Mouse (Mus musculus): ENCODE measurements at regions not wholly inside any gene's neighbourhood (a gene's known extent, or its start where the extent isn't known, plus 50 kb on each side); places are given as distances from the start of the nearest gene placed in this dataset.

GRCm38 (mm10) chr16:77394054-77394716 is 207.7 kb downstream of the Gm11146 start:
- H3K9me3 ChIP-seq (replicated peaks) = no peaks in the 10 kb centered on the region
- ATAC-seq (ENCODE audit: low read depth) (no peak), DNase-seq (no peak)
- 47% methylated on average over 3 of the region's 3 CpGs for WGBS (ENCODE audit: insufficient replicate concordance)
- H3K36me3 ChIP-seq = no peaks in the 10 kb centered on the region
- no peak overlapping the region for H3K4me2 ChIP-seq
- H3K4me3 ChIP-seq (replicated peaks) = no peak overlapping the region
- no peak overlapping the region for H3K9ac ChIP-seq
- no peak overlapping the region for H3K27ac ChIP-seq
- H3K27me3 ChIP-seq = no peaks in the 10 kb centered on the region
- no peaks in the 10 kb centered on the region for H3K4me1 ChIP-seq (replicated peaks)

- Histone ChIP-seq H3K27me3 (no peaks in the 10 kb centered on the region), H3K27ac (no peak overlapping the region), H3K9ac (no peak overlapping the region), H3K4me2 (no peak overlapping the region), H3K9me3 (replicated peaks) (no peaks in the 10 kb centered on the region), H3K4me1 (replicated peaks) (no peaks in the 10 kb centered on the region), H3K4me3 (replicated peaks) (no peak overlapping the region), H3K36me3 (no peaks in the 10 kb centered on the region)
- 52% methylated on average over 5 of the region's 5 CpGs for WGBS (ENCODE audit: insufficient replicate concordance)
- no peak for DNase-seq
- ATAC-seq (ENCODE audit: low read depth) = no peak
These were observed 208.4 kb downstream of the Gm11146 start for GRCm38 (mm10) chr16:77393470-77393869.

DNA sequence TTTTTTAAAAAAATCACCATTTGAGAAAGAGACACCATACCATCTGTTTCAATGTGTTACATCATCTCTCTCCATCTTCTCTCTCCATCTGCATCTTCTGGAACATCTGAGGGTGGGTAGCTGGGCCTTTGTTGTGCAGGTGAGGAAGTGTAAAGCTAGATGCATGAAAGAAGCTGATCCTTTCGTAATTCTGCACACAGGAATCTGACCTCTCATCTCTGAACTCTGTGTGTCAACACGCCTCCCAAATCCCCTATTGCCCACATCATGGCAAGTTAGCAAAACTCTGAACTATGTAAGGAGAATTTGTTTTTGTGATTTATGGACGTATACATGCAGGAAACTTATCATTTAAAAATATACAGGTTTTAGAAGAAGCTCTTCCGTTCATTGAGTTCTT is 209.7 kb downstream of the Gm11146 start:
- Histone ChIP-seq H3K9me3 (replicated peaks) (no peaks in the 10 kb centered on the region), H3K4me3 (replicated peaks) (no peak overlapping the region), H3K27me3 (no peaks in the 10 kb centered on the region), H3K4me1 (replicated peaks) (no peaks in the 10 kb centered on the region), H3K36me3 (no peaks in the 10 kb centered on the region), H3K4me2 (no peak overlapping the region), H3K9ac (no peak overlapping the region), H3K27ac (no peak overlapping the region)
- ATAC-seq (ENCODE audit: low read depth) (peak; percentile 43; the same call in 1 of the 2 replicates), DNase-seq (no peak)
- WGBS (ENCODE audit: insufficient replicate concordance) = 50% methylated on average over 4 of the region's 4 CpGs

DNA sequence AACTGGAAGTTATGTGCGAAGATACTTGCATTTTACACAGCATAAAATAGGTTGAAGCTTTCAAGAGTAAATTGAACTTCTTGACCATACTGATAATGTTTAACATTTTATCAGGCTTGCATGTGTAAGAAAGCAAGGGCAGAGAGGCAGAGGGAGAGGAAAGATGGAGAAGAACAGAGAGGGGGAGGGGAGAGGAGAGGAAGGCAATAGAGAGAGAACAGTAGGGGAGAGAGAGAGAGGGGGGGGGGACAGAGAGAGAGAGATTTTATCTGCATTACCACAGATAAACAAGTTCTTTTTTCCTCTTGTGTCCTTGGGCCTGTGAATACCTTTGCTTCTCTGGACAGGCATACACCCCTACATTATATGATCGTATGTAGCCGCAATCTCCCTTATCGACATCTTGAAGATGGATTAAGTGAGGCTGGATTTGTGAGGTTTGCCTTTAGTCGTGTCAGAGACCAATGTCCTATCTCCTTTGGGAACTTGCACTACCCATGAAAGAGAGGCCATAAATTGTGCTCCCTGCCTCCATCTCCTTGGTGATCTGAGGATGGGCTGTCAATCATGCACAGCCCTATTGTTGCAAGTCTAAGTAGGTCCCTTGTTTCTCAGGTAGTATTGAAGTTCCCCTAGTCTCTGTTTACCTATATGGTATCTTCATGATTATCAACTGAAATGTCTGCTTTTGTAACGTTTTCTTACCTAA is 217.7 kb downstream of the Gm11146 start:
- Histone ChIP-seq H3K4me2 (no peak overlapping the region), H3K27me3 (no peaks in the 10 kb centered on the region), H3K4me1 (replicated peaks) (no peaks in the 10 kb centered on the region), H3K9ac (no peak overlapping the region), H3K9me3 (replicated peaks) (no peaks in the 10 kb centered on the region), H3K36me3 (no peaks in the 10 kb centered on the region), H3K4me3 (replicated peaks) (no peak overlapping the region), H3K27ac (no peak overlapping the region)
- ATAC-seq (ENCODE audit: low read depth) (no peak), DNase-seq (no peak)
- WGBS (ENCODE audit: insufficient replicate concordance) = 63% methylated on average over 6 of the region's 6 CpGs

DNA sequence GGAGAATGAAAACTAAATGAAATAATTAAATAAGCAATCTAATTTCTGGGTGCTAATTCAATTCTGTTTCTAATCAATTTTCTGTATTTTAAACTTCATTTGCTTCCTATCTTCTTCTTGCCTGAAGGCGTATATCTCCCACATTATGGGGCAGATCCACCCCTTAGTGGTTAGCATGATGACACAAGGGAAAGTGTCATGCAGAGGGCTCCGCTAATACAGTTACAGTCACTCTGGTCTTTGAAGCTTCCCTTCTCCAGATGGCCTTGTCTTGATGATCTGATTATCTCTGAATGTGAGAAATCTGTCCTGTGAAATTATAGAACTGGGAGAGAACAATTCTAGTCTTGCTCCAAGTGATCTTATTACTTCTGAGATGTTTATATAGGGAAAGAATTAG is 219.1 kb downstream of the Gm11146 start:
- no peaks in the 10 kb centered on the region for H3K36me3 ChIP-seq
- no peaks in the 10 kb centered on the region for H3K4me1 ChIP-seq (replicated peaks)
- 62% methylated on average over 2 of the region's 2 CpGs for WGBS (ENCODE audit: insufficient replicate concordance)
- DNase-seq (no peak), ATAC-seq (ENCODE audit: low read depth) (no peak)
- no peak overlapping the region for H3K4me3 ChIP-seq (replicated peaks)
- H3K4me2 ChIP-seq = no peak overlapping the region
- H3K27me3 ChIP-seq = no peaks in the 10 kb centered on the region
- H3K9me3 ChIP-seq (replicated peaks) = no peaks in the 10 kb centered on the region
- H3K27ac ChIP-seq = no peak overlapping the region
- H3K9ac ChIP-seq = no peak overlapping the region

- Histone ChIP-seq H3K4me3 (replicated peaks) (no peak overlapping the region), H3K4me2 (no peak overlapping the region), H3K4me1 (replicated peaks) (no peaks in the 10 kb centered on the region), H3K27ac (no peak overlapping the region), H3K9me3 (replicated peaks) (no peaks in the 10 kb centered on the region), H3K27me3 (no peaks in the 10 kb centered on the region), H3K36me3 (no peaks in the 10 kb centered on the region), H3K9ac (no peak overlapping the region)
- DNase-seq (no peak), ATAC-seq (ENCODE audit: low read depth) (no peak)
- 53% methylated on average over 3 of the region's 3 CpGs for WGBS (ENCODE audit: insufficient replicate concordance)
These were observed 229.1 kb downstream of the Gm11146 start for GRCm38 (mm10) chr16:77372768-77373167.

GRCm38 (mm10) chr16:77369810-77370209 is 232.1 kb downstream of the Gm11146 start:
- Histone ChIP-seq H3K9me3 (replicated peaks) (no peaks in the 10 kb centered on the region), H3K27me3 (no peaks in the 10 kb centered on the region), H3K4me2 (no peak overlapping the region), H3K36me3 (no peaks in the 10 kb centered on the region), H3K27ac (no peak overlapping the region), H3K9ac (no peak overlapping the region), H3K4me1 (replicated peaks) (no peaks in the 10 kb centered on the region), H3K4me3 (replicated peaks) (no peak overlapping the region)
- WGBS (ENCODE audit: insufficient replicate concordance) = 61% methylated on average over 2 of the region's 2 CpGs
- ATAC-seq (ENCODE audit: low read depth) (peak; percentile 60), DNase-seq (no peak)

DNA sequence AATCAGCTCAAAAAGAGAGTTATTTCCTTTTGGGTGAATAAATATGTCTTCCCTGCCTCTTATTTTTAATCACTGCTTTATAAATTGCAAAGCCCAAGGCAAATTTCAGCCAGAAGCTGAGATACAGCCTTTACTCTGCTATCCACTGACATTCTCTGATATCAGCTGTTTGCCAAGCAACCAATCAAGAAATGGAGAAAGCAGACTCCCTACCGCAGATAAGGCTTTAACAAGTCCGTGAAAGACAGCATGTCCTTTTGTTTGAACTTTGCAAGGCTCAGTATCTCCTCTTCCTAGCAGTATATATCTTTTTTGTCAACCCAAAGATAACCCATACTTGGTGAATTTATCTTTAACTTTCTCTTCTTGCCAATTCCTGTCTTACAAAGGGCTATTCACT is 236.6 kb downstream of the Gm11146 start:
- 21% methylated on average over 2 of the region's 2 CpGs for WGBS (ENCODE audit: insufficient replicate concordance)

DNA sequence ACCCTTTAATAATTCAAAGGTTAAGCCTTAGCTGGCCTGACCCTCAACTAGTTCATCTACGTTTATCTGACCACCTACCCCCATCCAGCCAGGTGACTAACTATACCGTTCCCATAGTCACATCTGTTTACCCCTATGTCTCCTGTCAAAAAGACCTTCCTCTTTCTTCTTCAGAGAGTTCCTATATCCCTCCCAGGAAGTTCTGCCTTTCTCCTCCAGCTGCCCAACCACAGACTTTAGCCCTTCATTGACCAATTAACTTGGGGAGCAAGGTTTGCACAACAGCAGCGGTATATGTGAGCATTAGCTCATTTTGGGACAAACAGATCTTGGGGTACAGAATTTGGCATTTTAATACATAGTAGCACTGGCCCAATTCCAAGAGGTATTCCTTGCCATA is 237.5 kb downstream of the Gm11146 start:
- H3K4me2 ChIP-seq = no peak overlapping the region
- H3K4me3 ChIP-seq (replicated peaks) = no peak overlapping the region
- ATAC-seq (ENCODE audit: low read depth) (no peak), DNase-seq (no peak)
- WGBS (ENCODE audit: insufficient replicate concordance) = 42% methylated on average over 3 of the region's 3 CpGs
- no peaks in the 10 kb centered on the region for H3K36me3 ChIP-seq
- H3K27me3 ChIP-seq = no peaks in the 10 kb centered on the region
- H3K9me3 ChIP-seq (replicated peaks) = no peaks in the 10 kb centered on the region
- H3K9ac ChIP-seq = no peak overlapping the region
- H3K27ac ChIP-seq = no peak overlapping the region
- H3K4me1 ChIP-seq (replicated peaks) = no peaks in the 10 kb centered on the region

More for the DNA sequence above, 236.6 kb downstream of the Gm11146 start:
- no peaks in the 10 kb centered on the region for H3K36me3 ChIP-seq
- no peak overlapping the region for H3K9ac ChIP-seq
- ATAC-seq (ENCODE audit: low read depth) (no peak), DNase-seq (no peak)
- no peaks in the 10 kb centered on the region for H3K27me3 ChIP-seq
- H3K27ac ChIP-seq = no peak overlapping the region
- no peaks in the 10 kb centered on the region for H3K4me1 ChIP-seq (replicated peaks)
- no peak overlapping the region for H3K4me3 ChIP-seq (replicated peaks)
- H3K4me2 ChIP-seq = no peak overlapping the region
- H3K9me3 ChIP-seq (replicated peaks) = no peaks in the 10 kb centered on the region

DNA sequence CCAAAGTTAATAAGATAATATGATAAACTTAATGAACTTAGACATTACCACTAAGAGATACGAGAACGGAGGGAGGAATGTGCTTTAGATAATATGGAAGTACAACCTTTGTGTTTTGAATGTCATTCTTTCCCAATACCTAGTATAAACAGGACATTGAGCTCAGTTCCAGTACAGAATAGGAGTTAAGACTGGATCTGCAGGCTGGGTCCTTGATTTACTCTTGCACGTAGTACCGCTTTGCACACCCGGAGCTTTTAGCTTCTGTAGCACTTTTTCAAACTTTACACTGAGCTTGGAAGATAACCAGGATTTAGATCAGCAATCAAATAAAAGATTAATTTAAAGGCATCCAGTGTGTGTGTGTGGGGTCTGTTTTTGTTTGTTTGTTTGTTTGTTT is 242.7 kb downstream of the Gm11146 start:
- WGBS (ENCODE audit: insufficient replicate concordance) = 76% methylated on average over 5 of the region's 5 CpGs
- ATAC-seq (ENCODE audit: low read depth) = no peak
- Histone ChIP-seq H3K4me3 (replicated peaks) (no peak overlapping the region), H3K4me1 (replicated peaks) (no peaks in the 10 kb centered on the region), H3K9me3 (replicated peaks) (no peaks in the 10 kb centered on the region), H3K4me2 (no peak overlapping the region), H3K36me3 (no peaks in the 10 kb centered on the region), H3K27ac (no peak overlapping the region), H3K27me3 (no peaks in the 10 kb centered on the region), H3K9ac (no peak overlapping the region)
- no peak for DNase-seq

DNA sequence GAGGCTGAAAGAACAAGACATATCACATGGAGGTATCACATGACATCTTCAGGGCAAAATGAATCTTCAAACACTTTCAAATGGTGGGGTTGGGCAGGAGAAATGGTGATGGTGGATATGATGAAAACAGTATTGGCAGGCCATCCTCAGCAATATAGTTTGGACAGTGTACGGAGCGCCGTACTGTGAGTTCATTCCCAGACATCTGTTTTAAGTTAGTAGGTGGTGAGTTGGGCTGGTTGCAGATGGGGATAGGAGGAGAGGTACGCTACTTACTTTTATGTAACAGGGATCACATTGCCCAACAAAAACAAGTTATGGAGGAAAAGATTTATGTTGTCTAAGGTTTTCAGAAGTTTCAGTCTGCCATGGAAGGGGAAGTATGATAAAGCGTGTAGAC is 246.6 kb downstream of the Gm11146 start:
- no peak overlapping the region for H3K9ac ChIP-seq
- no peak overlapping the region for H3K4me2 ChIP-seq
- H3K27ac ChIP-seq = no peak overlapping the region
- no peaks in the 10 kb centered on the region for H3K36me3 ChIP-seq
- H3K9me3 ChIP-seq (replicated peaks) = no peaks in the 10 kb centered on the region
- no peaks in the 10 kb centered on the region for H3K27me3 ChIP-seq
- WGBS (ENCODE audit: insufficient replicate concordance) = 74% methylated on average over 5 of the region's 5 CpGs
- ATAC-seq (ENCODE audit: low read depth) (no peak), DNase-seq (no peak)
- no peaks in the 10 kb centered on the region for H3K4me1 ChIP-seq (replicated peaks)
- no peak overlapping the region for H3K4me3 ChIP-seq (replicated peaks)

GRCm38 (mm10) chr16:77354201-77354712 is 247.6 kb downstream of the Gm11146 start:
- DNase-seq (no peak), ATAC-seq (ENCODE audit: low read depth) (no peak)
- no peak overlapping the region for H3K9ac ChIP-seq
- no peak overlapping the region for H3K4me3 ChIP-seq (replicated peaks)
- no peaks in the 10 kb centered on the region for H3K4me1 ChIP-seq (replicated peaks)
- H3K4me2 ChIP-seq = no peak overlapping the region
- 60% methylated on average over 3 of the region's 3 CpGs for WGBS (ENCODE audit: insufficient replicate concordance)
- H3K27ac ChIP-seq = no peak overlapping the region
- no peaks in the 10 kb centered on the region for H3K36me3 ChIP-seq
- H3K27me3 ChIP-seq = no peaks in the 10 kb centered on the region
- H3K9me3 ChIP-seq (replicated peaks) = no peaks in the 10 kb centered on the region

Data from liver, embryonic 13.5 days (tissue).